Mouse (Mus musculus): ENCODE measurements around the gene Ptcd1.

DNA sequence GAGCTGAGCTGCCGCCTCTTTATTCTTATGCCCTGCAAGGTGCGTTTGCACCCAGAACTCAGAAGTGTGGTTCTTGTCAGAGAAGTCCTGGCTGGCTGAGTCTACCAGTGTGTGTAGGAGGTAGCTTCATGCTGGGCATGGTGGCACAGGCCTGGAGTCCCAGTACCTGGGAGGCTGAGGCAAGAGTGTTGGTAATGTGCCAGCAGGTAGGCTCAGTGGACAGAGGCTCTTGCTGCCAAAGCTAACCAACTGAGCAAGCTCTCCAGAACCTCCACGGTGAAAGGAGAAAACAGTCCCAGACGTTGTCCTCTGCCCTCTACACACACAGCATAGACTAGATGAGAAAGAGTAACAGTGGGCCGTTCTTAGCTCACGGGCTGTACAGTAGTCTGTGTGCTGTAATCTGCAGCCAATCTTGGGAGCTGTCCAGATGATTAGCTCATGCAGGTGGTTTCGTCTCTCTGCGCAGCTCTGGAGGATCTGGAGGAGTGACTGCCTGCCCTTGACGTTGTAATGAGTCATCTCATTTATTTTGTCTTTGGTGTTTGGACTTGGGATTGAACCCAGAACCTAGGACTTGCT, 61.1 kb downstream of the Ptcd1 start:
- no peak for TF ChIP-seq CTCF (IDR thresholded peaks at IDR 0.05; ENCODE audit: extremely low read depth, insufficient read depth, low read length)
- TF ChIP-seq POLR2A (IDR thresholded peaks at IDR 0.05; ENCODE audit: extremely low read depth, insufficient read depth, low read length), result no peak

Data from cortical plate, adult 2 months (tissue).